Mouse (Mus musculus): ENCODE results near the gene Gabpb1.

- no peak for TF ChIP-seq CTCF (IDR thresholded peaks at IDR 0.05; ENCODE audit: low read depth)
- no peak for TF ChIP-seq EP300 (IDR thresholded peaks at IDR 0.05; ENCODE audit: low read depth)
These were observed 70.0 kb downstream of the Gabpb1 start for GRCm38 (mm10) chr2:126606061-126606687.
